Mouse (Mus musculus) CH12.LX (cell line): ENCODE results near the gene Slc35c2.

Source experiments
- CHD2 ChIP-seq: IDR thresholded peaks from 2 replicates; pipeline ENCODE4 v1.6.1; 2011; ENCODE audit warnings: low read length, improper control_type of control experiment
- CTCF ChIP-seq, 2 experiments: IDR thresholded peaks in 1 of 2; conservative IDR thresholded peaks in 1 of 2; 2 replicates each; pipeline ENCODE4 v1.5.1; 2011 to 2012; ENCODE audit warnings: low read depth in 2 of 2, low read length in 2 of 2, improper control_type of control experiment in 1 of 2, inconsistent platforms in 1 of 2, mild to moderate bottlenecking in 1 of 2, moderate library complexity in 1 of 2
- EP300 ChIP-seq: IDR thresholded peaks from 2 replicates; pipeline ENCODE4 v1.6.1; 2011; ENCODE audit warnings: low read length, improper control_type of control experiment
- HCFC1 ChIP-seq: IDR thresholded peaks from 2 replicates; pipeline ENCODE4 v1.6.1; 2012; ENCODE audit warnings: low read depth, mild to moderate bottlenecking, inconsistent platforms, low read length, improper control_type of control experiment
- POLR2A ChIP-seq: IDR thresholded peaks from 2 replicates; pipeline ENCODE4 v1.6.1; 2011; ENCODE audit warnings: low read depth, mild to moderate bottlenecking, improper control_type of control experiment, low read length
- POLR2AphosphoS2 ChIP-seq: IDR thresholded peaks from 2 replicates; pipeline ENCODE4 v1.6.1; 2011; ENCODE audit warnings: low read depth, low read length, improper control_type of control experiment
- RAD21 ChIP-seq: IDR thresholded peaks from 2 replicates; pipeline ENCODE4 v1.6.1; 2011; ENCODE audit warnings: low read depth, mild to moderate bottlenecking, low read length, improper control_type of control experiment, moderate library complexity
- TBP ChIP-seq: conservative IDR thresholded peaks from 2 replicates; pipeline ENCODE4 v1.6.1; 2011; ENCODE audit warnings: low read depth, low read length, improper control_type of control experiment
- ZMIZ1 ChIP-seq: IDR thresholded peaks from 2 replicates; pipeline ENCODE4 v1.6.1; 2012; ENCODE audit warnings: low read depth, mild to moderate bottlenecking, inconsistent platforms, low read length, improper control_type of control experiment

DNA sequence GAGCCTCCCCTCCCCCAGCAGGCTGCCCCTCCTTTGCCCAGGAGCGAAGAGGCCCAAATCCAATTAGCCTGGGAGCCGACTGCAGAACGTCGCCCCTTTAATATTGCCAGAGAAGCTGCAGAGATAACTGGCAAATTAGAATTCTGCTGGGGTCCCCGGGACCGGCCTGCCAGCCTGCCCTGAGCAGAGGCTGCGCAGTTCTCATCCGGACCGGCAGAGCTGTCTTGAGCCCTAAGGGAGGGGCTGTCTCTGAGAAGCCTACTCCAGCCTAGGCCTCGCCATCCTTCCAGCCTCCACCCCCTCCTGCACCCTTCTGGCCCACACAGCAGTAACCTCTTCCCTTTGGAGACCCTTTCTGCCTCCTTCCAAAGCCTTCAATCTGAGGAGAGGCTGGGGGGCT is 33.8 kb downstream of the Slc35c2 start:
- TF ChIP-seq CHD2 = no peak
- TF ChIP-seq CTCF (conservative IDR thresholded peaks at IDR 0.05 in 1 of 2, IDR thresholded peaks at IDR 0.05 in 1 of 2; ENCODE audit: low read depth in 2 of 2, low read length in 2 of 2) = no peak
- TF ChIP-seq POLR2AphosphoS2 = no peak
- no peak for TF ChIP-seq TBP
- TF ChIP-seq EP300 = no peak
- TF ChIP-seq POLR2A = no peak
- TF ChIP-seq ZMIZ1 = no peak
- TF ChIP-seq HCFC1 = no peak
- TF ChIP-seq RAD21 = no peak
